Mouse (Mus musculus) heart, adult 2 months (tissue): Measurements from ENCODE around the gene Gtf3c6. TPM values are rescaled to one million over a fixed set of nuclear protein-coding genes. Genes with fewer than 3 reads are reported as not detected.
A peak's percentile ranks its signal among the peaks of the same experiment; 100 is the strongest.

Experiments used
- DNase-seq, 2 experiments: peaks; one replicate each; pipeline ENCODE4 v3.0.0; 2021
- H3K27ac ChIP-seq: fragments of 200-600 bp; 2 replicates; pipeline ENCODE4 v1.8.1; 2022
- H3K27me3 ChIP-seq: fragments of 200-500 bp; 2 replicates; pipeline ENCODE4 v1.6.1; 2012; ENCODE audit warnings: mild to moderate bottlenecking, low read length, inconsistent platforms, mixed read lengths; ENCODE audit not compliant: control insufficient read depth, insufficient read depth
- H3K36me3 ChIP-seq: fragments of 200-500 bp; 2 replicates; pipeline ENCODE4 v1.6.1; 2012; ENCODE audit warnings: low read length, inconsistent platforms; ENCODE audit not compliant: control insufficient read depth, insufficient read depth
- H3K4me1 ChIP-seq: fragments of 200-500 bp; 2 replicates; pipeline ENCODE4 v1.6.1; 2011; ENCODE audit warnings: low read length; ENCODE audit not compliant: control insufficient read depth, insufficient read depth
- H3K4me3 ChIP-seq: fragments of 200-600 bp; 2 replicates; pipeline ENCODE4 v1.8.1; 2022
- H3K79me2 ChIP-seq: fragments of 200-500 bp; replicated peaks from 2 replicates; pipeline ENCODE4 v1.6.1; 2012; ENCODE audit warnings: mild to moderate bottlenecking, inconsistent platforms, low read length, moderate library complexity, mixed read lengths; ENCODE audit not compliant: control insufficient read depth, insufficient read depth
- H3K9ac ChIP-seq: fragments of 200-500 bp; 2 replicates; pipeline ENCODE4 v1.6.1; 2012; ENCODE audit warnings: low read depth, mild to moderate bottlenecking, control low read depth, inconsistent platforms, low read length, mixed read lengths
- CTCF ChIP-seq: fragments of 200-600 bp; IDR thresholded peaks from 2 replicates; pipeline ENCODE4 v1.8.1; 2022; ENCODE audit warnings: antibody characterized with exemption, mild to moderate bottlenecking, moderate library complexity
- EP300 ChIP-seq: fragments of 200-500 bp; IDR thresholded peaks from 2 replicates; pipeline ENCODE4 v1.6.1; 2011; ENCODE audit warnings: low read depth, low read length, control low read depth; ENCODE audit not compliant: insufficient read depth
- POLR2A ChIP-seq: fragments of 200-500 bp; IDR thresholded peaks from 2 replicates; pipeline ENCODE4 v1.6.1; 2011; ENCODE audit warnings: mild to moderate bottlenecking, low read depth, low read length, control low read depth; ENCODE audit not compliant: insufficient read depth
- WGBS: fragments of 180-500 bp; shearing (Covaris S2); methylation state at CpG from one replicate; pipeline ENCODE4 v1.1.7; 2018; 5-methylcytosine and 5-hydroxymethylcytosine counted together
- intact Hi-C: fragments of 180-260 bp; cut with DNase I; formaldehyde crosslinking; loops from one replicate; pipeline ENCODE4 v1.15.1; 2025
- polyA plus RNA-seq: library from polyadenylated mRNA; depleted of rRNA; stranded (reverse); fragments of >200 nt; gene quantifications from 2 replicates; pipeline ENCODE4 v1.2.3, GENCODE M21; 2012
- total RNA-seq, 2 experiments: library from RNA; stranded (reverse); gene quantifications; 2 replicates each; pipeline ENCODE4 v1.2.3; 2021

Gene Gtf3c6
- total and polyA plus RNA-seq, 3 experiments: 10.5 to 23.9 (median 21.0) TPM

- DNase-seq: no peak
- intact Hi-C loops: no loop called here
- Histone ChIP-seq H3K79me2 (no peaks in the 10 kb centered on the region), H3K4me1 (no peaks in the 10 kb centered on the region), H3K4me3 (no peak overlapping the region), H3K27ac (no peak overlapping the region), H3K36me3 (no peaks in the 10 kb centered on the region; the same call in 1 of the 2 replicates), H3K27me3 (no peaks in the 10 kb centered on the region), H3K9ac (no peak overlapping the region)
- no peak for TF ChIP-seq CTCF
- no peak for TF ChIP-seq POLR2A
- no peak for TF ChIP-seq EP300
- 96% methylated on average over 2 of the region's 2 CpGs for WGBS
Observed at GRCm38 (mm10) chr10:40281565-40281964, 23.7 kb upstream of the Gtf3c6 start.

- DNase-seq: no peak
- Histone ChIP-seq H3K79me2 (no peaks in the 10 kb centered on the region), H3K9ac (no peak overlapping the region), H3K4me1 (no peaks in the 10 kb centered on the region), H3K27me3 (no peaks in the 10 kb centered on the region), H3K36me3 (no peaks in the 10 kb centered on the region), H3K4me3 (no peak overlapping the region), H3K27ac (no peak overlapping the region)
- TF ChIP-seq POLR2A (no peak), EP300 (no peak), CTCF (no peak)
- WGBS: 58% methylated on average over 5 of the region's 5 CpGs
- intact Hi-C loops: no loop called here
Observed at GRCm38 (mm10) chr10:40278317-40278716, 20.4 kb upstream of the Gtf3c6 start.

- Histone ChIP-seq H3K9ac (no peak overlapping the region), H3K27ac (no peak overlapping the region), H3K4me1 (no peaks in the 10 kb centered on the region), H3K79me2 (no peaks in the 10 kb centered on the region), H3K36me3 (no peaks in the 10 kb centered on the region), H3K27me3 (no peaks in the 10 kb centered on the region), H3K4me3 (no peak overlapping the region)
- DNase-seq: no peak
- intact Hi-C loops: no loop called here
- WGBS: 57% methylated on average over 7 of the region's 7 CpGs
- TF ChIP-seq EP300: no peak
- no peak for TF ChIP-seq POLR2A
- TF ChIP-seq CTCF: no peak
Observed at GRCm38 (mm10) chr10:40275991-40276390, 18.1 kb upstream of the Gtf3c6 start.

GRCm38 (mm10) chr10:40273938-40274337, 16.0 kb upstream of the Gtf3c6 start:
- intact Hi-C loops: no loop called here
- H3K79me2 ChIP-seq: no peaks in the 10 kb centered on the region
- H3K4me3 ChIP-seq: no peak overlapping the region
- H3K27me3 ChIP-seq: no peaks in the 10 kb centered on the region
- H3K36me3 ChIP-seq: no peaks in the 10 kb centered on the region
- DNase-seq: no peak
- H3K9ac ChIP-seq: no peak overlapping the region
- 71% methylated on average over 5 of the region's 5 CpGs for WGBS
- H3K4me1 ChIP-seq: no peaks in the 10 kb centered on the region
- TF ChIP-seq CTCF (no peak), POLR2A (no peak)
- no peak overlapping the region for H3K27ac ChIP-seq

GRCm38 (mm10) chr10:40271216-40271615, 13.3 kb upstream of the Gtf3c6 start:
- 81% methylated on average over 3 of the region's 3 CpGs for WGBS
- H3K79me2 ChIP-seq: no peaks in the 10 kb centered on the region
- H3K4me1 ChIP-seq: no peaks in the 10 kb centered on the region
- H3K36me3 ChIP-seq: no peaks in the 10 kb centered on the region
- no peak for DNase-seq
- TF ChIP-seq EP300 (no peak), POLR2A (no peak), CTCF (no peak)
- no peak overlapping the region for H3K27ac ChIP-seq
- intact Hi-C loops: no loop called here
- H3K9ac ChIP-seq: no peak overlapping the region
- H3K4me3 ChIP-seq: no peak overlapping the region
- no peaks in the 10 kb centered on the region for H3K27me3 ChIP-seq

- TF ChIP-seq EP300: no peak
- TF ChIP-seq POLR2A: no peak
- 0 out of 2 replicates have a peak, but pooled peaks have one; percentile 10 for TF ChIP-seq CTCF
- H3K36me3 ChIP-seq: no peaks in the 10 kb centered on the region
- intact Hi-C loops: no loop called here
Observed at GRCm38 (mm10) chr10:40264920-40265319, 7.0 kb upstream of the Gtf3c6 start.

More at GRCm38 (mm10) chr10:40264920-40265319, 7.0 kb upstream of the Gtf3c6 start:
- no peaks in the 10 kb centered on the region for H3K27me3 ChIP-seq
- WGBS: 88% methylated on average over 3 of the region's 3 CpGs
- no peaks in the 10 kb centered on the region for H3K79me2 ChIP-seq
- H3K27ac ChIP-seq: no peak overlapping the region
- H3K4me1 ChIP-seq: no peaks in the 10 kb centered on the region
- no peak overlapping the region for H3K4me3 ChIP-seq
- DNase-seq: no peak
- H3K9ac ChIP-seq: no peak overlapping the region
